Mouse (Mus musculus) intestine, embryonic 16.5 days (tissue): ENCODE data around the gene Wnt9a. TPM values are rescaled to one million over a fixed set of nuclear protein-coding genes. Genes with fewer than 3 reads are reported as not detected.
"Not testable (repeated sequence)": the region's sequence is repeated elsewhere in the genome, so short reads cannot be mapped to it uniquely, and the experiment has no call there.

ENCODE experiments used
- ATAC-seq: fragments of 200-750 bp; cut with Nextera tagmentation; 2 replicates; pipeline ENCODE4 v1.8.0; 2017; ENCODE audit warnings: moderate TSS enrichment, moderate library complexity
- H3K27ac ChIP-seq: fragments of 300-500 bp; sonication (generic); 2 replicates; pipeline ENCODE4 v1.5.1; 2014; ENCODE audit warnings: mild to moderate bottlenecking, low read length
- H3K27me3 ChIP-seq: fragments of 300-500 bp; sonication (generic); replicated peaks from 2 replicates; pipeline ENCODE4 v1.6.1; 2014; ENCODE audit warnings: low read length, control low read depth, mixed read lengths; ENCODE audit not compliant: control insufficient read depth, insufficient read depth
- H3K36me3 ChIP-seq: fragments of 300-500 bp; sonication (generic); 2 replicates; pipeline ENCODE4 v1.6.1; 2014; ENCODE audit warnings: low read length, control low read depth; ENCODE audit not compliant: control insufficient read depth, insufficient read depth
- H3K4me1 ChIP-seq: fragments of 300-500 bp; sonication (generic); 2 replicates; pipeline ENCODE4 v1.6.1; 2014; ENCODE audit warnings: low read length, control low read depth, mixed read lengths; ENCODE audit not compliant: control insufficient read depth, insufficient read depth
- H3K4me2 ChIP-seq: fragments of 300-500 bp; sonication (generic); 2 replicates; pipeline ENCODE4 v1.6.1; 2014; ENCODE audit warnings: low read depth, low read length, control low read depth
- H3K4me3 ChIP-seq: fragments of 300-500 bp; sonication (generic); 2 replicates; pipeline ENCODE4 v1.5.1; 2014; ENCODE audit warnings: mild to moderate bottlenecking, low read length
- H3K9ac ChIP-seq: fragments of 300-500 bp; sonication (generic); 2 replicates; pipeline ENCODE4 v1.6.1; 2014; ENCODE audit warnings: low read depth, low read length
- H3K9me3 ChIP-seq: fragments of 300-500 bp; sonication (generic); 2 replicates; pipeline ENCODE4 v1.6.1; 2016; ENCODE audit warnings: low read length, control low read depth; ENCODE audit not compliant: control insufficient read depth
- WGBS: fragments of 180-500 bp; shearing (Covaris S2); extraction: QIAGEN DNeasy Blood & Tissue Kit; methylation state at CpG from one replicate; pipeline ENCODE4 v1.1.7; 2014; 5-methylcytosine and 5-hydroxymethylcytosine counted together
- polyA plus RNA-seq: library from polyadenylated mRNA; unstranded; fragments of >200 nt; fragmentation: Nextera tagmentation; extraction: Ambion mirVana; gene quantifications from 2 replicates; pipeline ENCODE4 v1.2.1, GENCODE M21; 2015

Gene Wnt9a
- polyA plus RNA-seq, 1 experiment from 2014 or later = 4.4 TPM

DNA sequence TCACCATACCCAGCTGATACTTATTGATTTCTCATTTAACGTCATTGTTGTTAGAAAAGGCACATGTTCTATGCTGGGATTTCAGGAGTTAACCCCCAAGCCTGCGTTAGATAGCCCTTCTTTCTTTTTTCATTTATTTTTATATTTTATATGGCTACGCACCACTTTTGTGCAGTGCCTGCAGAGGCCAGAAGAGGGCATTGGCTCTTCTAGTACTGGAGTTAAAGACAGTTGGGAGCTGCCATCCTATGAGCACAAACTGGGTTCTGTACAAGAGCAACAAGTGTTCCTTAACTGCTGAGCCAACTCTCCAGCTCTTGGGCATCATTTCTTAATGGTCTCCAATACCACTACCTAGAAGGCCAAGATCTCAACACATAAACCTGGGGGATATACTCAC lies 6.5 kb upstream of the Wnt9a start:
- no peak for ATAC-seq
- H3K27me3 ChIP-seq = peaks cover 25% of the 10 kb centered on the region

DNA sequence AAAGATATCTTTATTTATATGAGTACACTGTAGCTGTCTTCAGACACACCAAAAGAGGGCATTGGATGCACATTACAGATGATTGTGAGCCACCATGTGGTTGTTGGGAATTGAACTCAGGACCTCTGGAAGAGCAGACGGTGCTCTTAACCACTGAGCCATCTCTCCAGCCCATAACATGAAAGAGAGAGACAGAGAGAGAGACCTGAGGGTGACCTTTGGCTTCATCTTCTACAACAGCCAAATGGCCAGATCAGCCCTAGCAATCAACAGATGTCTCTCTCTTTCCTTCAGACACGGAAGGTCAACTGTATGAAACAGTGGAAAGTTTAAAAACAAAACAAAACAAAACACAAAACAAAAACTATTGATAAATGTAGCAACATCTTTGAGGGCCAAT lies 5.7 kb upstream of the Wnt9a start:
- H3K9me3 ChIP-seq, H3K27ac ChIP-seq, H3K4me2 ChIP-seq, ATAC-seq, H3K4me1 ChIP-seq, H3K9ac ChIP-seq, H3K4me3 ChIP-seq, H3K36me3 ChIP-seq: not testable (repeated sequence)
- peaks cover 33% of the 10 kb centered on the region for H3K27me3 ChIP-seq
- WGBS = 61% methylated on average over 2 of the region's 2 CpGs

More for the DNA sequence above, 6.5 kb upstream of the Wnt9a start:
- H3K36me3 ChIP-seq = no peaks in the 10 kb centered on the region
- no peaks in the 10 kb centered on the region for H3K4me1 ChIP-seq
- H3K27ac ChIP-seq = no peak overlapping the region
- H3K4me2 ChIP-seq = no peak overlapping the region
- no peaks in the 10 kb centered on the region for H3K9me3 ChIP-seq
- 20% methylated on average over 3 of the region's 3 CpGs for WGBS
- H3K4me3 ChIP-seq = no peak overlapping the region
- H3K9ac ChIP-seq = no peak overlapping the region

DNA sequence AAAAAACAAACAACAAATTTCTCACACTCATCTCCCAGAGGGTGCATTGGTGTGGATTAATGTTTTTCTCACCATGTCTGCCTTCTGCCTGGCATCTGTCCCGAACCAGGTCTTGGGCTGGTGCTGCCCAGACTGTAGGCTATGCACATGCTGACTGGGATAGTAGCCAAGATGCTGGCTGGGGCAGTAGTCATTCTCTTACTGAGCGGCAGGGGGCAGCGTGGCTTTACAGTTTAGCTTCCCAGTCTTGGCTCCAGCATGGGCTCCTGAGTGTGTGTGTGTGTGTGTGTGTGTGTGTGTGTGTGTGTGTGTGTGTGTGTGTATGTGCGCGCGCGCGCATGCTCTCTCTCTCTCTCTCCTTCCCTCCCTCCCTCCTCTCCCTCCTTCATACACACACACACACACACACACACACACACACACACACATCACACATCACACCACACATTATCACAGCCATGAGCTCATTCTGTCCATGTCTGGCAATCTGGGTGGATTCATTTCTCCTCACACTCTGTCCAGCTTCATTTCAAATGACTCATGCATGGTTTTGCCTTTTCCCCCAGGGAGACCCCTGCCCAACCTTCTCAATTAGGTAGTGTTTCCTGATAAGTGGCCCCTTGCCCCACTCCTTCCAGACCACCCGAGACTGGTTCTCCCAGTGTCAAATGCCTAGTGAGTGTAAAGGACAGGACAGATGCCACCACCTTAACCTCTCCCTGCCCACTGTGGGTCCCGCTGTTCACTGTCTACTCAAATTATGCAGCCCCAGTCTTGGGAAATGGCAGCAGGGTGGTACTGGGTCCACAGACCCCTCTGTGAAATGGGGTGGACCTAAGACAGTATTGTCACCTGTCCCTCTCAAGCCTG lies 3.8 kb upstream of the Wnt9a start:
- Histone ChIP-seq H3K36me3 (no peaks in the 10 kb centered on the region), H3K27me3 (peaks cover 46% of the 10 kb centered on the region), H3K4me2 (no peak overlapping the region), H3K9me3 (no peaks in the 10 kb centered on the region), H3K4me1 (peaks cover 17% of the 10 kb centered on the region), H3K4me3 (no peak overlapping the region), H3K9ac (no peak overlapping the region), H3K27ac (no peak overlapping the region)
- 25% methylated on average over 8 of the region's 10 CpGs for WGBS
- ATAC-seq = no peak

DNA sequence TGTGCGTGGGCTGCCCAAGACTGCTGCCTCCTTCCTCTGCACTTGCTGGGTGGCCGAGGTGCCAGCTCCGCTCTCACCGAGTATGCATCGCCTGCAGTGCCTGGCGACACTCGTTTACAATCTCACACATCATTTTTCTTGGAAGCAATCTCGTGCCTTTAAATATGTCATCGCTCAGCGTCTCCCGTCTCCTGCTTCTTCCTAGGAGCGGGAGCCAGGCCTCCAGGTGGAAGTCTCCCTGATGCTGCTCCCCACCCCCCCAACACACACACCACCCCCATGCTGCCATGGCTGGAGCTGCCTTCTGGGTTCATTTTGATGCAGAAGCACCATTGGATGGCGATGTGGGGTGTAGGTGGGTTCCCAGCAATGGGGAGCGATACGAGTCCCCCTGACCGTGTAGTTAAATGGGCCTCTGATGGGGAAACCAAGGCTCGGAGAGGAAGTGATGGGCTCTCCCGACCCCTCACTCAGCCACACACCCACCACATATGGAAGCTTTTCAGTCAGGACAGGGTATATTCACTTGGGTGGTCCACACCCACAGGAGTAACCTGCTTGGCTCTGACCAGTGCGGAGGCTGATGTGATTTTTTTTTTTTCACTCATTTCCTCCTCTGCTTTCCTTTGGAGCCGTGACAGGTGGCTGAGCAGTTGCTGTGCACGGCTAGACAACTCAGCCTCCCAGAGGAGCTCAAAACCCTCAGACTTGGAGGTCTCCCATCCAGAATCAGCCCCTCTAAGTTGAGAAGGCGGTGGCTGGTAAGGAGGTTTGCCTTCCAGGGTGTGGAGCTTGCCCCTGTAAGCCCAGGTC lies 1.5 kb upstream of the Wnt9a start:
- no peak overlapping the region for H3K9ac ChIP-seq
- 36% methylated on average over 22 of the region's 22 CpGs for WGBS
- H3K27me3 ChIP-seq = peaks cover 46% of the 10 kb centered on the region
- no peak for ATAC-seq
- peaks cover 29% of the 10 kb centered on the region for H3K4me1 ChIP-seq
- no peak overlapping the region for H3K27ac ChIP-seq
- H3K36me3 ChIP-seq = no peaks in the 10 kb centered on the region
- no peaks in the 10 kb centered on the region for H3K9me3 ChIP-seq
- 0 out of 2 replicates have a peak overlapping the region, but pooled peaks have one; percentile 92 for H3K4me2 ChIP-seq
- no peak overlapping the region for H3K4me3 ChIP-seq

DNA sequence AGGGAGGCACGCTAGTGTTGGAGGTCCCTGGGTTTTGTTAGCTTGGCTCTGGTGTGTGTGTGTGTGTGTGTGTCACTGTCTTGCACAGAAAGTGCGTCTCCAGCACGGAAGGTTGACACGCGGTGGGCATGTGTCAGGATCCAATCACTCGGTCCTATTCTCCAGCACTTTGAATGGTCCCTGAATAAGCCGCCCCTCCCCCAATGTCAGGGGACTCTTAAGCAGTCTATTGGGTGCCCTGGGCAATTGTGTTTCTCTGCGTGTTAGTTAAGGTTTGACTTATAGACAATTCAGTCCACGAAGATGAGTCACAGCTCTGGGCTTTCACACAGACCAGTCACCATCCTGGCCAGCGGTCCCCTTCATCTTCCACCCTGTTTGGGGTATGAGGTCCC lies 910 bp upstream of the Wnt9a start:
- Histone ChIP-seq H3K27me3 (peaks cover 46% of the 10 kb centered on the region), H3K36me3 (no peaks in the 10 kb centered on the region), H3K4me2 (peak overlapping the region; percentile 92; the same call in 1 of the 2 replicates), H3K27ac (no peak overlapping the region), H3K9ac (peak overlapping the region; percentile 63; the same call in 1 of the 2 replicates), H3K9me3 (no peaks in the 10 kb centered on the region), H3K4me1 (peaks cover 29% of the 10 kb centered on the region), H3K4me3 (peak overlapping the region; percentile 62)
- WGBS = 8% methylated on average over 10 of the region's 10 CpGs
- ATAC-seq = no peak

DNA sequence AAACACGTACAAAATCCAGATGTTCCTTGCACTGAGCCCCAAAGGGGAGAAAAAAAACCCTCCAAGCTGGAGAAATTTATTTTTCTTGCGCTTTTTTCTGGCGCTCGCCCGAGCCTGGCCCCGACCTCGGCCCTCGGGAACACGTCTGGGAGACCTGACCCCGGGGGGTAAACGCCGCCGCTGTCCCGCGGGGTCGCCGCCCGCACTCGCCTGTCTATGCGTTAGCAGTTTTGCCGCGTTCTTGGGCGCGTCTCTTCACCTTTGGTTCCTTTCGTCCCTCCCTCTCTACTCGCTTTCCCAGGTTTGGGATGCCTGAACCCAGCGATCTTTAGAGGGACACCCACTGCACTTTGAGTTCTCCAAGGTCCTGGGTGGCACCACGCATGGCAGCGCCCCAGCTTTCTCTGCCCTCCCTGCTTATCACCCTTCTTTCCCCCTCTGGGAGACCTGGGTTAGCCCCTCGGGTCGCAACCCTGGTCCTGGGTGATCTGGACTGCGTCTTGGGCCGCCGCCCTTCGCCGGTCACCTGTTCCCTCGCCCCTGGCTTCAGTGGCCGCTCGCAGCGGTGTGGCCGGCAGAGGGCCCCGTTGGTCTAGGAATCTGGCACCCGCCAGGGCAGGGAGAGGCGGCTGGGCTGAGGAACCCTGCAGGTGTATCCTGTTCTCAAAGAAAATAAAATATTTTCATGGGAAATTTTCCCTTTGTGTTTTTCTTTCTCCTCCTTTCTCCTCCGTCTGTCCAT lies 865 bp downstream of the Wnt9a start:
- ATAC-seq = peak; percentile 66
- Histone ChIP-seq H3K27ac (no peak overlapping the region; the same call in 1 of the 2 replicates), H3K27me3 (peaks cover 46% of the 10 kb centered on the region), H3K4me2 (peak overlapping the region; percentile 92), H3K9ac (peak overlapping the region; percentile 69; the same call in 1 of the 2 replicates), H3K36me3 (no peaks in the 10 kb centered on the region), H3K9me3 (no peaks in the 10 kb centered on the region), H3K4me3 (peak overlapping the region; percentile 62), H3K4me1 (peaks cover 29% of the 10 kb centered on the region)
- 1% methylated on average over 45 of the region's 45 CpGs for WGBS

DNA sequence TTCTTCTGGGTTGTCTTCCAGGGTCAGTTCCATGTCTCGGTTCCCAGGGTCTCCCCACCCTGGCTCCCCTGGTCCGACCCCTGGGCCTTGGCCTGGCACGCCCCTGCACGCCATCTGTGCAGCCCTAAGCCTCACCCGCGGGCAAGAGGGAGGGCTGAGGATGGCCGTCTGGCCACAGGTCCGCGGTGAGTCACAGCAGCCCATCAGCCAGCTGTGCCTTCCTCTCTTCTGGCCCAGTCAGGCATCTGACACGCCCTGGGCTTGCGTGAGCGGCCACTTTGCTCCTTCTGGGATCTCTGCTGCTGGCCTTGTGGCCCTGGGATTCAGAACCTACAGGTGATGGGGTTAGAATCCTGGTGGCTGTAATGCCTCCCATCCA lies 1.4 kb downstream of the Wnt9a start:
- Histone ChIP-seq H3K27ac (no peak overlapping the region), H3K9me3 (no peaks in the 10 kb centered on the region), H3K27me3 (peaks cover 46% of the 10 kb centered on the region), H3K4me2 (peak overlapping the region; percentile 32; the same call in 1 of the 2 replicates), H3K9ac (peak overlapping the region; percentile 16; the same call in 1 of the 2 replicates), H3K4me1 (peaks cover 31% of the 10 kb centered on the region), H3K4me3 (peak overlapping the region; percentile 62), H3K36me3 (no peaks in the 10 kb centered on the region)
- WGBS = 29% methylated on average over 12 of the region's 12 CpGs
- no peak for ATAC-seq

DNA sequence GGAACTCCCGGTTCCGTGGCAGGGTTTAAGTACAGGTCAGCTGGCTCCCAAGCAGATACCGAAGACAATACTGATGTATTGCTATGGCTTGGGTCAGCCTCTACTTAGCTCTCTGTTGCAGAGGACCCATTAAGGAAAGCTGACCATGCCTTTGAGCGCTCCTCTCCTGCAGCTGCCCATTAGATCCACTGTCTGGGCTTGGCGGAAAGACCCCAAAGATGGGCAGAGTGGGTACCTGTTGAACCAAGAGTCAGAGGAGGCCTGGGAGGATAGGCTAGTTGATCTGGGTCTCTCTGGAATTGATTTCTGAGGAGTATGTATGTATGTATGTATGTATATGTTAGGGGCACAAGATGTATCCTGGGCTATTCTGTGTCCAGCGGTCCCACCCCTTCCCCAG lies 1.9 kb downstream of the Wnt9a start:
- ATAC-seq = no peak
- peak overlapping the region; percentile 62; the same call in 1 of the 2 replicates for H3K4me3 ChIP-seq

More for the DNA sequence above, 1.9 kb downstream of the Wnt9a start:
- 47% methylated on average over 6 of the region's 6 CpGs for WGBS
- no peaks in the 10 kb centered on the region for H3K36me3 ChIP-seq
- H3K4me2 ChIP-seq = no peak overlapping the region
- H3K4me1 ChIP-seq = peaks cover 34% of the 10 kb centered on the region
- H3K9ac ChIP-seq = 0 out of 2 replicates have a peak overlapping the region, but pooled peaks have one; percentile 14
- no peak overlapping the region for H3K27ac ChIP-seq
- peaks cover 44% of the 10 kb centered on the region for H3K27me3 ChIP-seq
- no peaks in the 10 kb centered on the region for H3K9me3 ChIP-seq
